Mouse (Mus musculus) limb, embryonic 15.5 days (tissue): ENCODE data around the gene Slc9b2. TPM values are rescaled to one million over a fixed set of nuclear protein-coding genes. Genes with fewer than 3 reads are reported as not detected.

Experiments used
- ATAC-seq: fragments of 200-750 bp; cut with Nextera tagmentation; 2 replicates; pipeline ENCODE4 v1.8.0; 2017; ENCODE audit warnings: low read depth, moderate TSS enrichment; ENCODE audit not compliant: insufficient number of reproducible peaks, low FRiP score, low TSS enrichment
- H3K27ac ChIP-seq: fragments of 300-500 bp; sonication (generic); 2 replicates; pipeline ENCODE4 v1.5.1; 2015; ENCODE audit warnings: moderate library complexity, mild to moderate bottlenecking, inconsistent platforms
- H3K27me3 ChIP-seq: fragments of 300-500 bp; sonication (generic); 2 replicates; pipeline ENCODE4 v1.6.1; 2015; ENCODE audit warnings: inconsistent platforms
- H3K36me3 ChIP-seq: fragments of 300-500 bp; sonication (generic); 2 replicates; pipeline ENCODE4 v1.6.1; 2015; ENCODE audit warnings: inconsistent platforms
- H3K4me1 ChIP-seq: fragments of 300-500 bp; sonication (generic); 2 replicates; pipeline ENCODE4 v1.6.1; 2015; ENCODE audit warnings: inconsistent platforms
- H3K4me2 ChIP-seq: fragments of 300-500 bp; sonication (generic); 2 replicates; pipeline ENCODE4 v1.6.1; 2015; ENCODE audit warnings: mild to moderate bottlenecking, inconsistent platforms
- H3K4me3 ChIP-seq: fragments of 300-500 bp; sonication (generic); 2 replicates; pipeline ENCODE4 v1.5.1; 2015; ENCODE audit warnings: mild to moderate bottlenecking, inconsistent platforms
- H3K9ac ChIP-seq: fragments of 300-500 bp; sonication (generic); 2 replicates; pipeline ENCODE4 v1.6.1; 2015; ENCODE audit warnings: inconsistent platforms
- H3K9me3 ChIP-seq: fragments of 300-500 bp; sonication (generic); 2 replicates; pipeline ENCODE4 v1.6.1; 2016; ENCODE audit warnings: inconsistent platforms
- WGBS: fragments of 180-500 bp; shearing (Covaris S2); methylation state at CpG from one replicate; pipeline ENCODE4 v1.1.7; 2015; 5-methylcytosine and 5-hydroxymethylcytosine counted together
- polyA plus RNA-seq: library from polyadenylated mRNA; unstranded; fragments of >200 nt; fragmentation: Nextera tagmentation; extraction: Ambion mirVana; gene quantifications from 2 replicates; pipeline ENCODE4 v1.2.1, GENCODE M21; 2015

Gene Slc9b2
- polyA plus RNA-seq, 1 experiment from 2014 or later = 2.6 TPM

DNA sequence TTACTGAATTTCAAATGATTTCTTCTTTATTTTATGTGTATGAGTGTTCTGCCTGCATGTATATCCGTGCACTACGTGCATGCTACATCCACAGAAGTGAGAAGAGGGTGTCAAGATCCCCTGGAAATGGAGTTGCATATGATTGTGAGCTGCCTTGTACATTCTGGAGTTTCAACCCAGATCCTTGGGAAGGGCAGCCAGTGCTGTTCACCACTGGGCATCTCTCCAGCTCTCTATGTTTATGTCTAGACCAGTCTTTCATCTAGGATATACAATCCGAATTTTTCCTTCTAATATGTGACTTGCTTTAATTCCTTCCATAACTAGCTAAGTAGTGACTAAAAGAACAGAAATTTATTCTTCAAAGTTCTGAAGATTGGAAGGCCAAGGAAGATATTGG is 68.3 kb downstream of the Slc9b2 start:
- H3K27me3 ChIP-seq = no peaks in the 10 kb centered on the region
- no peaks in the 10 kb centered on the region for H3K4me1 ChIP-seq
- H3K9ac ChIP-seq = no peak overlapping the region
- H3K9me3 ChIP-seq = no peaks in the 10 kb centered on the region
- no peaks in the 10 kb centered on the region for H3K36me3 ChIP-seq
- no peak overlapping the region for H3K4me2 ChIP-seq
- H3K4me3 ChIP-seq = no peak overlapping the region
- no peak for ATAC-seq
- 77% methylated on average over 3 of the region's 3 CpGs for WGBS
- H3K27ac ChIP-seq = no peak overlapping the region

DNA sequence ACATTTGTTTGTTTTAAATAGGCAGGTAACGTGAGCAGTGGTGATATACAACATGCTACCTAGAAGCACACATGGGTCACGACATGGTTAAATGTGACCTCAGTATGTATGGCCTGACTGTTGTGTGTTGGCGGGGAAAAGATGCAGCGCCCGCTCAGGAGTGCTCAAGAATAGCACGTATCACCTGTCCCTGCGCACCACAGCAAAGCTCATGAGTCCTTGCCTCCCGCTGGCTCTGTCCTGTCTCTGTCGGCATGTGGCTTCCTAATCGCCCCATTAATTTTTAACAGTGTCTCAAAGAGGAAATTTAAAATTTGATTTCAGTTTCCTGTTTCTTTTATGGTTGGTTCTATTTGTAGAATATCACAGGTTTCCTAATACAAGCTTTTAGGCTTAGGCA is 69.9 kb downstream of the Slc9b2 start:
- no peaks in the 10 kb centered on the region for H3K9me3 ChIP-seq

DNA sequence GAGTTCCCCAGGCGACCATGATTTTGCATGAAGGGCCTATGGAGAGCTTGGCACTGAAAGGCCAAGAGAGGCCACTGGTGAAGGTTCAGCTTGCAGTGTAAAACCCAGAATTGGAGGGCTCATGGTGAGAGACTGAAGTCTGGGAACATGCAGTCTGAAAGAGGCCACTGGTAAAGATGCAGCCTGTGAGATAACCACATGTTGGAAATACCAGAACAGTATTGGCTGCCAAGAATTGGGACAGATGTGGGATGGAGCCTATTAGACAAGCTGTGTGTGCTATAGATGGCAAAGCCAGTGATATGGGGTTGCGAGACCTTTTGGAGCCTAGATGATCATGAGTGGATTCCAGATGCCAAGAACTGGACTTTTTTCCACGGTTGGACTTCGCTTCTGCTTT is 72.4 kb downstream of the Slc9b2 start:
- Histone ChIP-seq H3K9me3 (no peaks in the 10 kb centered on the region), H3K4me2 (no peak overlapping the region), H3K27me3 (no peaks in the 10 kb centered on the region), H3K9ac (no peak overlapping the region), H3K4me3 (no peak overlapping the region), H3K27ac (no peak overlapping the region), H3K36me3 (no peaks in the 10 kb centered on the region), H3K4me1 (no peaks in the 10 kb centered on the region)
- ATAC-seq = no peak
- WGBS = 90% methylated on average over 4 of the region's 4 CpGs

More for the DNA sequence above, 69.9 kb downstream of the Slc9b2 start:
- H3K4me3 ChIP-seq = no peak overlapping the region
- H3K4me2 ChIP-seq = no peak overlapping the region
- no peak overlapping the region for H3K27ac ChIP-seq
- no peaks in the 10 kb centered on the region for H3K4me1 ChIP-seq
- no peaks in the 10 kb centered on the region for H3K27me3 ChIP-seq
- H3K36me3 ChIP-seq = no peaks in the 10 kb centered on the region
- H3K9ac ChIP-seq = no peak overlapping the region
- WGBS = 50% methylated on average over 10 of the region's 10 CpGs
- no peak for ATAC-seq

DNA sequence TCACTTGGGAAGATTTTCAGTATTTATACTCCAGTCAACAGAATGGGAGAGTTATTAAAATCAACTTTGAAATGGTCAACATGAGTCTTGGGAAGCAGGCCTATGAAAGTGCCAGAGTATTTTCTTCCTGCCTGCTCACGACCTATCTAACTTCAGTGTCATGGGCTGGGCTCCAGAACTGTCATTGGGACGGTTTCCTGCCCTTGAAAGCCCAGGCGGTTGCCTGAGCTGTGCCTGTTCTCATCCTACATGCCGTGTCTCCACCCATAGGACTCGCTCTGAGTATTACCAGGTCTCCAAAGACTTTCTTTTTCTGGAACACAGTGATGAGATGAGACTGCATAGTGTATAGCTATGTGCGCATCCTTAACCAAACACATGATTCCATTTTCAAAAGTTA is 85.7 kb downstream of the Slc9b2 start:
- no peaks in the 10 kb centered on the region for H3K9me3 ChIP-seq
- H3K27ac ChIP-seq = no peak overlapping the region
- H3K36me3 ChIP-seq = no peaks in the 10 kb centered on the region
- no peak overlapping the region for H3K4me2 ChIP-seq
- no peaks in the 10 kb centered on the region for H3K27me3 ChIP-seq
- no peak for ATAC-seq
- H3K4me3 ChIP-seq = no peak overlapping the region
- no peak overlapping the region for H3K9ac ChIP-seq
- WGBS = 74% methylated on average over 6 of the region's 6 CpGs
- no peaks in the 10 kb centered on the region for H3K4me1 ChIP-seq

Other genes with a start within 250 kb of the Slc9b2 start
- gene Cenpe, start 95.2 kb upstream of the Slc9b2 start, polyA plus RNA-seq = 19.9 and 21.7 TPM in 2 replicates
- gene Bdh2, start 26.5 kb upstream of the Slc9b2 start, polyA plus RNA-seq = 9.8 and 14.7 TPM in 2 replicates
- 0.42 TPM in 1 of 2 replicates, not detected in the other for gene Slc9b1, start 40.3 kb downstream of the Slc9b2 start, polyA plus RNA-seq
- 49.4 and 51.0 TPM in 2 replicates for gene Cisd2, start 116.2 kb downstream of the Slc9b2 start, polyA plus RNA-seq
- gene Ube2d3, start 130.4 kb downstream of the Slc9b2 start, polyA plus RNA-seq = 467 and 488 TPM in 2 replicates
- gene Manba, start 177.9 kb downstream of the Slc9b2 start, polyA plus RNA-seq = 7.4 and 9.5 TPM in 2 replicates